Mouse (Mus musculus) heart, postnatal 0 days (tissue): Measurements from ENCODE around the gene Mtus2.

Source experiments
- CTCF ChIP-seq: IDR thresholded peaks from 2 replicates; pipeline ENCODE4 v1.5.1; 2016; ENCODE audit warnings: antibody characterized with exemption, control low read depth, low read depth
- EP300 ChIP-seq: IDR thresholded peaks from 2 replicates; pipeline ENCODE4 v1.6.1; 2016; ENCODE audit warnings: antibody characterized with exemption, low read depth

GRCm38 (mm10) chr5:148107324-148107723 is 150.2 kb downstream of the Mtus2 start:
- no peak for TF ChIP-seq CTCF
- TF ChIP-seq EP300 = no peak
